Mouse (Mus musculus) CH12.LX (cell line): ENCODE measurements around the gene Reln.

ENCODE experiments used
- CHD2 ChIP-seq: IDR thresholded peaks from 2 replicates; pipeline ENCODE4 v1.6.1; 2011; ENCODE audit warnings: low read length, improper control_type of control experiment
- CTCF ChIP-seq, 2 experiments: IDR thresholded peaks in 1 of 2; conservative IDR thresholded peaks in 1 of 2; 2 replicates each; pipeline ENCODE4 v1.5.1; 2011 to 2012; ENCODE audit warnings: low read depth in 2 of 2, low read length in 2 of 2, improper control_type of control experiment in 1 of 2, inconsistent platforms in 1 of 2, mild to moderate bottlenecking in 1 of 2, moderate library complexity in 1 of 2
- E2F4 ChIP-seq: IDR thresholded peaks from 2 replicates; pipeline ENCODE4 v1.6.1; 2011; ENCODE audit warnings: low read depth, low read length, improper control_type of control experiment; ENCODE audit not compliant: insufficient replicate concordance
- KAT2A ChIP-seq: IDR thresholded peaks from 2 replicates; pipeline ENCODE4 v1.6.1; 2012; ENCODE audit warnings: low read length, improper control_type of control experiment, inconsistent platforms; ENCODE audit not compliant: insufficient replicate concordance
- POLR2A ChIP-seq: IDR thresholded peaks from 2 replicates; pipeline ENCODE4 v1.6.1; 2011; ENCODE audit warnings: low read depth, mild to moderate bottlenecking, improper control_type of control experiment, low read length
- SMC3 ChIP-seq: IDR thresholded peaks from 2 replicates; pipeline ENCODE4 v1.6.1; 2011; ENCODE audit warnings: low read depth, low read length, improper control_type of control experiment
- ZC3H11A ChIP-seq: IDR thresholded peaks from 2 replicates; pipeline ENCODE4 v1.6.1; 2012; ENCODE audit warnings: low read depth, mild to moderate bottlenecking, inconsistent platforms, low read length, improper control_type of control experiment
- ZMIZ1 ChIP-seq: IDR thresholded peaks from 2 replicates; pipeline ENCODE4 v1.6.1; 2012; ENCODE audit warnings: low read depth, mild to moderate bottlenecking, inconsistent platforms, low read length, improper control_type of control experiment
- ZNF384 ChIP-seq: IDR thresholded peaks from 2 replicates; pipeline ENCODE4 v1.6.1; 2012; ENCODE audit warnings: low read depth, low read length, improper control_type of control experiment, inconsistent platforms

- TF ChIP-seq CTCF (conservative IDR thresholded peaks at IDR 0.05 in 1 of 2, IDR thresholded peaks at IDR 0.05 in 1 of 2; ENCODE audit: low read depth in 2 of 2, low read length in 2 of 2) (no peak), CHD2 (no peak), POLR2A (no peak), ZNF384 (no peak), SMC3 (no peak), KAT2A (no peak), ZMIZ1 (no peak), E2F4 (no peak), ZC3H11A (no peak)
Measured at GRCm38 (mm10) chr5:21912835-21913530, 431.5 kb downstream of the Reln start.
